12 mouse cellular contexts compared by ENCODE assay signal in the genomic region with DNA sequence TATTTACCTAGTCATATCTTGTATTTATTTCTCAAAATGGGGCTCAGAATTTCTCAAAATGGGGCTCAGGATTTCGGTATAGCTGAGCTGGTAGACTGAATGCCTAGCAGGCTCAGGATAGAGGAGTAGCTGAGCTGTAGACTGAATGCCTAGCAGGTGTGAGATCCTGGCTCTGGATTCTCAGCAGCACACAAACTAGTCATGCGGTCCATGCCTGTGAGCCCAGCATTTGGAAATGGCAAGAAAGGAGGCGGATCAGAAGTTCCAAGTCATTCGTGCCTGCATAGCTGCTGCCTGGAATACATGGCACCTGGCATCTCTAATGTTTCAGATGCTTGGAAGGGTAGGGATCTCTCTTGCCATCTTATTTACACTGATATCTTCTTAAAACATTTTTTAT.
"Had no signal": no experiment of that assay in that cellular context is flagged by ENCODE, and none has a peak within 500 bp of the region (broad histone marks: within the 10 kb centered on the region; RNA-seq: fewer than 3 reads in every experiment).

No protein-coding gene starts in this region.

- DNase-seq: gastrocnemius, postnatal 14 days; gastrocnemius, postnatal 36 days; heart, adult 18-20 months; heart, postnatal 10 days; kidney, adult 11 months; kidney, adult 2 months; kidney, adult 9 months; kidney, postnatal 14 days; kidney, postnatal 36 days; layer of hippocampus, adult 9-11 months; liver; liver, embryonic 13.5 days had no signal
